Mouse (Mus musculus): ENCODE results near the gene Unc5c.

- no peak for TF ChIP-seq CTCF (conservative IDR thresholded peaks at IDR 0.05 in 1 of 2, IDR thresholded peaks at IDR 0.05 in 1 of 2; ENCODE audit: low read depth in 2 of 2, low read length in 2 of 2)
- TF ChIP-seq KAT2A (IDR thresholded peaks at IDR 0.05; ENCODE audit: insufficient replicate concordance, low read length): no peak
- no peak for TF ChIP-seq RAD21 (IDR thresholded peaks at IDR 0.05; ENCODE audit: low read depth, low read length)
- TF ChIP-seq BHLHE40 (IDR thresholded peaks at IDR 0.05; ENCODE audit: low read depth, low read length): no peak
- TF ChIP-seq CHD1 (IDR thresholded peaks at IDR 0.05; ENCODE audit: low read depth, low read length): no peak
- no peak for TF ChIP-seq MAX (IDR thresholded peaks at IDR 0.05; ENCODE audit: low read length)
- TF ChIP-seq MAFK (IDR thresholded peaks at IDR 0.05; ENCODE audit: insufficient replicate concordance, low read length): peak; percentile 85
- TF ChIP-seq SIN3A (IDR thresholded peaks at IDR 0.05; ENCODE audit: low read length): no peak
- no peak for TF ChIP-seq TCF12 (IDR thresholded peaks at IDR 0.05; ENCODE audit: low read depth, low read length)
These were observed 419.2 kb downstream of the Unc5c start for GRCm38 (mm10) chr3:141884190-141884589.

Data from CH12.LX (cell line).